Mouse (Mus musculus) frontal cortex, adult (tissue): ENCODE results near the gene Pcnx3.

ENCODE experiments used
- ATAC-seq: cut with Nextera tagmentation; 2 replicates; pipeline ENCODE4 v1.9.2; 2017; ENCODE audit warnings: mild to moderate bottlenecking, moderate library complexity, mixed read lengths; ENCODE audit not compliant: low TSS enrichment

Gene Pcnx3

DNA sequence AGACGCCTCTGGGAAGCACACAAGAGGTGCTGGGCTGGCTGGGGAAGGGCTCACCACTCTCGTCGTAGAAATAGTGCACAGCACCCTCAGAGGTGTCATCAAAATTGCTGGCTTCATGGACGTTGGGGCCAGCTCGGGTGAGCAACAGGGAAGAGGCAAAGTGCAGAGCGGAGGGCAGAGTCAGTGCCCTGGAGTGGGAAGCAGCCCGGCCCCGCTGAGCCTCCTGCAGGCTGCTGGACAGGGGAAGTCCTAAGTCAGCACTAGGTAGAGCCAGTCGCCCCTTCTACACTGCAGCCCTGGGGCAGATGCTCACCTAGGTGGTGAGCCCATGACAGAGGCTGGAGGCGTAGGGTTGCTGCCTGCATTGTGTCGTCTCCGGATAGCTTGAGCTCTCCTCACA is 4.5 kb downstream of the Pcnx3 start:
- no peak for ATAC-seq

DNA sequence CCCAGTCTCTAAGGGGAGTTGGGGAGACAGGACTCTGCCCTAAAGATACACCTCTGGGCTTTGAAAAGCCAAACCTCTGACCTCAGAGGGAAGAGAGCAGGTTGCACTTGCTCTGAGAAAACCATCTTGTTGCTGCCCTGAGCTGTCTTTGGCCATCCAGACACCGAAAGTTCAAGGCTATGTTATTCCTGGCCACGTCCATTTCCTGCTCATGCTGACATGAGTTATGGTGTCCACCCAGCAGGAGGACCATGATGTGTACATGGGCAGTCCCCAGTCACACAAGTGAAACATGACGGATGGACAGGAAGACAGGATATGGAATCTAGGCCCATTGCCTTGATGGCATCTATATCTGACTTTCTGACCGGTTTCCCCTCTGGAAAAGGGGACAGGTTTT is 8.3 kb downstream of the Pcnx3 start:
- ATAC-seq: no peak

DNA sequence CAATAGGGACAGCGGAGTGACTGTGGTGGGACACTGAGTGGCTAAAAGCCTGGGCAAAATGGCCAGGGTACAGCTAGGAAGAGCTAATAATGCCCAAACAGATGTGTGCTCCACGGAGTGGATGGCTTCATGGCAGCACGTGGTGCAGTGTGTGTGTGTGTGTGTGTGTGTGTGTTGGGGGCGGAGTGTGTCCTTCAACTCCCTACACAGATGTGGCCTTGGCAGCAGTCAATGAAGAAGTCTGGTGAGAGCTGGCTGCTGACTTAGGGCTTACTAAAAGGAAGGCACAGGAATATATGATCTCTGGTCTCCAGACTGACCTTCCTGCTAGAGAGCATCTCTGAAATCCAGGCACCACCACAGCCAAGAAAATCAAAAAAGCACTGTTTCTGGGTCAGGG is 20.3 kb downstream of the Pcnx3 start:
- ATAC-seq: no peak

DNA sequence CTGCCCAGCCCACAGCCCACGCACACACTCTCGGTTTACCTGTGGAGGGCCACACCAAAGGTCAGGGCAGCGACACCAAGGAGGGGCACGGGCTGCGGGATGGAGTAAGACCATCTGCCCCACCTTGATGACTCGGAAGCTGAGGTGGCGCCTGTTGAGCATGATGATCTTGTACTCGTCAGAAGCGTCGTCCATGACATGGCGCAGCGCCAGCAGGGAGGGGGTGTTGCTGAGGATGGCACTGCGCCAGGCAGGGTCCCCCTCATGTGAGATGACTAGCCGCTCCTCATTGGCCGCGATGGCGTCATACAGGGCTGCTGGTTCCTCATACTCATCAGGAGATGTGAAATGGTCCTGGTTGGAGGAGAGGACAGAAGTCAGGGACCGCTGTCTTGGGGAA is 22.3 kb downstream of the Pcnx3 start:
- no peak for ATAC-seq

DNA sequence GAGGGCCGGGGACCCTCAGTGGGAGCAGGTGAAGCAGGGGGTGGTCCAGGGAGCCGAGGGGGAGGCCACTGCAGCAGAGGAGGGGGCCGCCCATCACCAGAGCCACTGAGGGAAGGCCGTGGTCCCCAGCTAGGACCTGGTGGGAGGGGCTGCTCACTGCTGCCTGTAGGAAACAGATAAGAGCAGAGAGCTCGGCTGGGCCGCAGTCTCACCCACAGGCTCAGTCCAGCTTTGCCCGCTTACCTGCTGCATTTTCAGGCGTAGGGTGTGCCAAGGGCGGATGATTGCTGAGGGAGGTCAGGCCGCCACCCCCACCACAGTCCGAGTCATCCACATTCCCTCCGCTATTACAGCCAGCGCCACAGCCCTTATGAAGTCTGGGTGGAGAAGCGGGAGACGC is 23.2 kb downstream of the Pcnx3 start:
- ATAC-seq: no peak

DNA sequence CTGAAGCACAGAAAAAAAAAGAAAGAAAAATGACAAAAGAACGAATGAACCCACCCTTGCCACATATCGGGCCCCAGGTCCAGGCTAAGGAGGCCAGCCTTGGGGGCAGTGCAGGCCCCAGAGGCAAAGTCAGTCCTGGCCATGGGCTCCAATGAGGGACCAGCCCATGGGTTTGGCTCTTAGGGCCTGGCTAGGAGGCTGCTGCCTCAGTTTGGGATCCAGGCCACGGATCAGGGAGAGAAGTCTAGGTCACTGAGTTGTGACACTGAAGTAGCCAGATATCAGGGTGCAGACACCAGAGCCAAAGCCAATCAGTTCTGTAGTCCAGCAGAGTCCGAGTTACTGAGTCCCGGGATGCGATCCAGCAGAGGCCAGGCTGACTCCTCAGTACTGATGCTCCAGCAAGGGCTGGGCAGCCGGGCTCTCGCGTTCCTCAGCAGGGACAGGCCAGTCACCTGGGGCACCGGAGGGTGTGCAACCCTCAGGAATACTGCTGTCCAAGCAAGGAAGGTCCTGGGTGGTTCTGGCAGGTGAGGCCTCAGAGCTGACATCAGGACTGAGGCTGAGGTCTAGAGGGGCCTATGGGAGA is 23.9 kb downstream of the Pcnx3 start:
- ATAC-seq: no peak

DNA sequence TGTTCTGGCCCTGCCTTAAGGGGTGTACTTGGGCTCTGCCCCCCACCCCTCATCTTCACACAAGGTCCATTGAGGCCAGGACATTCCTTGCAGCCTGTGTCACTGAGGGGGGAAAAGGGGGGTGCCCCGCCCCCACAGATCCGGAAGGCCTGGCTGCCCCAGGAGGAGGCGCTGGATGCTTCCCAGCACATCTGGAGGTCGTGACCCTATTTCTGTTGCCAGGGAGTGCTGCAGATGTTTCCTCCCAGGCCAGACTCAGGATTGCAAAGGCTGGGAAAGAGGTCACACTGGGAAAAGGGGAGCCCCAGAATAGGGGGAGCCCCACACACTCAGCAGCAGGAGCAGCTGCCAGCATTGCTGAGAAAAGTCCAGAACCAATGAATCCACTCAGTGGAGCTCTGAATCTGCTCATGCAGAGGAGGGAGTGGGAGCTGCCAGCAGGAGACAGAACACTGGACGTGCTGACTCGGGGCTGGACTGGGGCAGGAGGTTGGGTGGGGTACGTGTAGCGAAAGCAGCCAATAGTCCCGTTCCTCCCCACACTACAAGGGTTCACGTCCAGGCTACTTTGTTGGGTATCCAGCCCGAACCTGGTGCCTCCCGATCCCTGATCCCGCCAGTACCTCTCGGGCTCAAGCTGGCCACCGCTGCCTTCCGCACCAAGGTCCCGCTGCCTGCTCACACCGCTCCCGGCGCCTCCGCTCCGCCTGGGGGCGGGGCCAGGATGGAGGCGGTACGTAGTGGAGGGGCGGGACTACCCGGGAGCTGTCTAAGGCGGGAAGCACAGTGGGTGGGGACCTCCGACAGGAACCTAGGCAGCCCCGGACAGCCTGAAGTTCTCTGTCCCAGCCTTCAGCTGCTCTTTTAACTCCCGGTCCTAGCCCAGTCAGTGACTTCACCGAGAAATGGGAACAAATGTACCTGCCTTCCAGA is 25.5 kb downstream of the Pcnx3 start, which contains the start of gene Sipa1:
Gene Sipa1, minus strand, starts transcription at position 727 of the 933 bp plus-strand sequence.
- ATAC-seq: peak; percentile 78

DNA sequence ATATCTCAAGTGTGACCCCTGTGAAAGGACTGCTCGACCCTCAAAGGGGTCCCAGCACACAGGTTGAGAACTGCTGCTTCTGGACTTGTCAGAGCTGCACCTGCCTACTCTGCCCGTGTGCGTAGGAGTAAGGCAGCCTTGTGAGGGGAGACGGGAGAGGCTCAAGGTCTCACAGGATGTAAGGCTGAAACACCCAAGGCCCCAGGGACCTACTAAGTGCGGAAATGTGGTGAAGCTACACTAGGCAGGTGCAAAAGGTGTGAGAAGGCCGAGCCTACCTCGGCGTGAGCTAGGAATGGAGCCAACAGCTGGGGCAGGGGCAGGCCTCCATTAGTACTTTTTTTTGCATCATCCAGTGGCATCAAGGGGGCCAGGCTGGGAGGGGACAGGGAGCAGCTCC is 26.4 kb downstream of the Pcnx3 start:
- ATAC-seq: no peak

DNA sequence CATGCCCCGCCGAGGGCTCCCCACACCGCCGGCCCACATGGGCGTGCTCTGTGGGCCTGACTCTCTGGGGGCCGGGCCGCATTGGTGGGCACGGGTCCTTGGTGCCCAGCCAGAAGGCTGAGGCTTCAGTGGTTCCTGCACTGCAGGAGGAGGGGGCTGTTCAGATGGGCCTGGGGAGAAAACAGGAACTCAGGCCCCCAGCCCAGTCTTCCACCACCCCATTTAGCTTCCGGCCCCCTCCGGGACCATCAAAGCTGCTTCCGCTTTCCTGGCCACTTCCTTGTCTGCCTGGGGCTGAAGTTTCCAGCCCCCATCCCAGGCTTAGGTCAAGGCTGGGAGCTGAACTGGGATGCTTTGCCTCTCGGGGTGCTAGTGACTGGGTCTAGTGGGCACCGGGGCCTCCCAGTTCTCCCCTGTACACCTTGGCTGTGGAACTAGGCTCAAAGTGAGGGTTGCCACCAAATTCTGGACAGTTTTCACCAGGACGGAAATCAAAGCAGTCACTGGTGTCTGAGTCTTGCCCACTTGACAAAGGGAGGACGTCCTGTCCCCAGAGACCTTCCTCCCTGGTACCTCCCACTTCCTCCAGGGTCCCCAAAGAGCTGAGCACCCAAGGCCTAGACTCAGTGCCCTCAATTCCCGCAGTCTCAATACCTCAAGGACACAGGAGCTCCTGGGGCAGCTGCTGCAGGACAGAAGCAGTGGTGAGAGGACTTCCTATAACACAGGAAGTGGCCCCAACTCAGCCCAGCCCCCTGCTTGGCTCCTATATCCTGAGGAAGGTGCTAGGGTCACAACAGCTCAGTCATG is 27.6 kb downstream of the Pcnx3 start:
- ATAC-seq: no peak

DNA sequence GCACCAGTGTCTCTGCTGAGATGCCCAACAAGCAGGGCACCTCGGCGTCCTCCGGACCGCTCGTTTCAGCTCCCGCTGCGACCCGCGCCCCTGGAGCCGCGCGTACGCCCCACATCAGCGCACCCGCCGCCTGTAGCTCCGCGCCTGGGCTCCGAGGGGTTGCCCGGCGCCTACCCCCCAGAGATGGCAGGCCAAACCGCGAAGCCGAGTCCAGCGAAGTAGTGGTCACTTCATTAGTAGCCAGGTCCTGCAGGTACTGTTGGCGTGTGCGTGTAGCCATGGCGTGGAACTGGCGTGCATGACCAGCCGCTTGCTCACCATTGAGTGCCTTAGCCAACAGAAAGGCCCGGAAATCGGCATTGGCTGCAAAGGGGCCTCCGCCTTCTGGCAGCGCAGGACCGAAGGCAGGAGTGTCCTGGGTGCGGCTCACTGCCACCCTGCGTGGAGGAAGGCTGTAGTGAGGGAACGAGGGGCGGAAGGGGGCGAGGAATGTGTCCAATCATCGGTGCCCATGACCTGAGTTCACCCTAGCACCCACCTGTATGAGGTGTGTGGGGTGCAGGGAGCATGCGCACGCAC is 33.9 kb downstream of the Pcnx3 start:
- ATAC-seq: no peak

DNA sequence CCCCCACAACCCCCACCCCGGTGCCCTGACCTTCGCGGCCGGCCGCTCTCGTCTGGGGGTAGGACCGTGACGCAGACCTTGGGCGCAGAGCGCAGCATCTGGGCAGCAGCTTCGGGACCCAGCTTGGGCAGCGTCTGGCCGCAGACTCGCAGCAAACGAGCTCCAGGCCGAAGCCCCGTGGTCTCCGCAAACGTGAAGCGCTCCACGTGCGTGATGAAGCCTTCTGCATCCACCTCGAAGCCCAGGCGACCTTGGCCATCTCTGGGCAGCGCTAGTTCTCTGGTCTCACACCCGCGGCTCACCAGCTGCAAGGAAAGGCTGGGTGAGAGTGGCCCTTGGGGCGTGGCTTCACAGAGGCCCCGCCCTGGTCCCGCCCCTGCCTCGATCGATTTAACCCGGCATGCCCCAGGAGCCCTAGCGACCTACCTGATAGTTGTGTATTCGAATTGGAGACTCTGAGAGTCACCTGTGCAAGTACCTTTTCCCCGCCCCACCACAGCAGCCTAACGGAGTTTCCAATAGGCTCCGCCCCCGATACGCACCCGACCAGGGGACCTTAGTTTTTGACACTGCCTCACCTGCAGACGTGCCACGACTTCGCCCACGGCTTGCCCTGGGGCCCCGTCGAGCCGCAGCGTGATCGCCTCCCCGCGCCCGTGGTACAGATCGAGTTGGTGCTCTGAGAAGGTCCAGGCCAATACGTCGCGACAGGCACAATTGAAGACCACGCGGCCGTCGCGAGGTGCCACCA is 34.6 kb downstream of the Pcnx3 start:
- ATAC-seq: no peak; the same call in 1 of the 2 replicates

DNA sequence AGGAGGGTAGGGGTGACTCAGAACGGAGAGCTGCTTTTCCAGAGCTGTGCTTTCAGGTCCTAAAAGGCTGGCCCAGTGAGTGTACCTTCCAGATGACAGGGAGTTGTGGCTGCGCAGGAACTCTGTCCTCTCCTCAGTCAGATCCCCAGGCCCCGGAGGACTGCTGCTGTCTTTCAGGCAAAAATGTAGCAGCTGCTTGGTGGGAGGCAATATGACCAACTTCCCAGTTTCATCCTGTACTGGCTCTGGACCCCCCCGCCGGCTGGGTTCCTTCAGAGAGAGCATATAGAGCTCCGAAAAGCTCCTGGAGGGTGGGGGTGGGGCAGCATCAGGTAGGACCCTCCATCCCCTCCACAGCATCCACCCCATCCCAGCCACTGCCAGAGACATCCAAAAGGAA is 36.1 kb downstream of the Pcnx3 start:
- ATAC-seq: no peak

DNA sequence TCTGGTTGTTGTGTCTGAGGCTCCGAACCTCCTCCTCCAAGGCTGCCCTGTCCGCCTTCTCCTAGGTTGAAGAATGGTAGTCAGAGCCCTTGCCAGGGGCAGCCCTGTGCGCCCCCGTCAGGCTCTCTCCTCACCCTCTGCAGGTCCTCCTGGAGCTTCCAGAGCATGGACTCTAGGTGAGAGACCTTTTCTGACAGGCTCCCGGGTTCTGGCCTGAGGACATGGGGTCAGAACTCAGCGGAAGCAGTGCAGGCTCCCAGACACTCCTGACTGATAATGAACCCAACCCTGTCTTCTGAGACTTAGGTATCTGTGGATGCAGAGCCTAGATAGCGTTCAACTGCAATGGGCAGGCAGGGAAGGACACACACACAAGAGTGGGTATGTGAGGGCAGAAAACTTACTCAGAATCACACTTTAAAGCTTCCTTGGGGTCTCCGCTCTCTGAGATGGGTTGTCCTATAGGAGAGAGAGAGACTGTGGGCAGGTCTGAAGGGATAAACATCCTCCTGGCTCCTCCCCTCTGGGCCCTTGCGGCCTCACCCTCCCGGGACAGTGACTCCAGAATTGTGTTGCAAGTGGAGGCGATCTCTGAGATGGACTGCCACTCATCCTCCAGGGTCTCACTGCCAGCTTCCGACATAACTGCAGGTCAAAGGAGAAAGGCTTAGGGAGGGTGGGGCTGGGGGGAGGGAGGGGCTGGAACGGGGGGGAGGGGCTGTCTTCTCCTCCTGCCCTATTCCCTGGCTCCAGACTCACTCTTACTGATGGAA is 37.0 kb downstream of the Pcnx3 start:
- no peak for ATAC-seq

DNA sequence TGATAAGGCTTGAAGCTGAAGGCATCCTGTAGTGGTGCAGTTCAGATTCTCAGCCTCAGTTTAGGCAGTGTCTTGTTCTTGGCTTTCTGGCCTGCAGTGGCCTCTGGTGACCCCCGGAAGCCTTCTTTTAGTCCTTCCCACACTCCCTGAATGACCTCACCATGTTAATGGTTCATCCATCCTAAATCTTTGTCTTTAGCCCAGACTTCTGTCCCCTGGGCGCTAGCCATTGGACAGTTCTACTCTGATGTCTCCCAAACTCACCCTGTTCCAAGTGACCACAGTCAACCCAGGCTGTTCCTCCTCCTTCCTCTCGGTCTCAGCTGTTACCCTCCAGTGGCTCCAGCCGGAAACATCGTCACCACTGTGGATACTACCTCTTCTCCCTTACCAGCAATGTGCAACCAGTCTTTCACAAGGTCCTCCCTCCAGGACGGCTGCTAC is 39.4 kb downstream of the Pcnx3 start:
- ATAC-seq: no peak

DNA sequence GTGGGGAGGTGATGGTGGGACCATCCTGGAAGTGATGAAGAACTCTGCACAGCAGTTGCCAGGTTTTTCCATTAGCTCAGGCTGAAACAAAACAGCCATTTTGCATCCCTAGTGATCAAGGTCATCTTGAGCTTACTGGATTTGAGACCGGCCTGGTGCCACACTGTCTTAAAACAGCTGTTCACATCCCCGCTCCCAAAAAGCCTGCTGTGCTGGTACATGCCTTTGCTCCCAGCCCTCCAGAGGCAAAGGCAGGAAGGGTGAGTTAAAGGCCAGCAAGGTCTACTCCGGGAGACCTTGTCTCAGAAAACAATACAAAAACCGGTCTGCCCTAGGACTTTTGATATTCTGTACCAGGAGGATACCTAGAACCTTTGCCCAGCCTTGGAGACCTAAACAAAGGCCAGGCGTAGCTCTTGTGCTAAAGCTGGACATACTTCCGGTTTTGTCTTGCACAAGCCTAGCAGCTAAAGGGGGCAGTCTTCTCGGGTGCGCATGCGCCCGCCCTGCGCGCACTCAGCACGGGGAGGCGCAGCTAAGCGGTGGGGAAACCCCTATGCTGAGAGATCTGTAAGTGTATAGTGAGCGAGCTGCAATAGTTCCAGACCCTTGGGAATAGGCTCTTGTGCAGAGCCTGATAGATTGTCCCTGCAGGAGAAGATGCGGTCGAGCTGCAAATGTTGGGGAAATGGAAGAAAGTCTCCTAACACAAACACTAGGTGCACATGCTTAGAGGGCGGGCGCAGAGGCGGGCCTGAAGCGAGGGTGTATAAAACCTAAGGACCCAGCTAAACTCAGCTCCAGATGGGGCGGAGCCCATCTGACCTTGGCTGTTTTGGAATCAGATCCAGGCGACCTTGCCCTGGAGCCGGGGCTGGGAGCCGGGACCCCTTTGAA is 40.1 kb downstream of the Pcnx3 start:
- peak; percentile 93 for ATAC-seq

DNA sequence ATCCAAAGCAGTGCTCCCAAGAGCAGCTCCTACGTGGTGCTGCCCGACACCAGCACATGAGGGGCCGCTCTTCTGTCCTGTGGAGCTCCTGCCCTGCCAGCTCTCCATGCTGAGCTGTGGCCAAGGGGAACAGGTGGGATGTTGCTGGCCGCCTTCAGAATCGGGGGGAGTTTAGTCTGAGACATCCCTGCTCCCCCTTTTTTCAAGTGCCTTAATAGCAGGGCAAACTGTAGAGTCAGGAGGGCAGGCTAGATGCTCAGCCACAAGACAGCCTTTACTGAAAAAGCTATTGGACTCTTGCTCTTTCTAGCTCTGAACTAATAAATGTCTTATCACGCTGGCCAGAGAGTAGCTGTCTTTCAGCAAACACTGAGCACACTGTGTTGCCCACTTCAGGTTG is 40.9 kb downstream of the Pcnx3 start:
- no peak for ATAC-seq

DNA sequence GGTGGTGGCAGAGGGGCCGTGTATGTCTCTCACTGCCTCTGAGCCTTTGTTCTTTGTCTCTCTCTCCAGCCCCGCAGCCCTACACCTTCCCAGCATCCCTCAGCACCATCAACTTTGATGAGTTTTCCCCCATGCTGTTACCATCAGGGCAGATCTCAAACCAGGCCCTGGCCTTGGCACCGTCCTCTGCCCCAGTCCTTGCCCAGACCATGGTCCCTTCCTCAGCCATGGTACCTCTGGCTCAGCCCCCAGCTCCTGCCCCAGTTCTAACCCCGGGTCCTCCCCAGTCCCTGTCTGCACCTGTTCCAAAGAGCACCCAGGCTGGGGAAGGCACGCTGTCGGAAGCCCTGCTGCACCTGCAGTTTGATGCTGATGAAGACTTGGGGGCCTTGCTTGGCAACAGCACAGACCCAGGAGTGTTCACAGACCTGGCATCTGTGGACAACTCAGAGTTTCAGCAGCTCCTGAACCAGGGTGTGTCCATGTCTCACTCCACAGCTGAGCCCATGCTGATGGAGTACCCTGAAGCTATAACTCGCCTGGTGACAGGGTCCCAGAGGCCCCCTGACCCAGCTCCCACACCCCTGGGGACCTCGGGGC is 41.9 kb downstream of the Pcnx3 start:
- no peak for ATAC-seq

DNA sequence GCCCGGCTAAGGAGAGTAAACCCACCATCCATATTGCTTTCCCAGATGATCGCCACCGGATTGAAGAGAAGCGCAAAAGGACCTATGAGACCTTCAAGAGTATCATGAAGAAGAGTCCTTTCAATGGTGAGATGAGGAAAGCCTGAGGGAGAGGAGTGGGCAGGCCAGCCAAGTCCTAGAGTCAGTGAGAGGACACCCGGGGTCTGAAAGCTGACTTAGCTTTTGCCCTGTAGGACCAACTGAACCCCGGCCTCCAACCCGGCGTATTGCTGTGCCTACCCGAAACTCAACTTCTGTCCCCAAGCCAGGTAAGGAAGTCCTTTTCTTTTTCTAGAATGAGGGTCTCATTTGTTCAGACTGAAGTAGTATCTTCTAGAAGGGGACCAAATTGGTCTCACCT is 43.4 kb downstream of the Pcnx3 start:
- ATAC-seq: no peak

DNA sequence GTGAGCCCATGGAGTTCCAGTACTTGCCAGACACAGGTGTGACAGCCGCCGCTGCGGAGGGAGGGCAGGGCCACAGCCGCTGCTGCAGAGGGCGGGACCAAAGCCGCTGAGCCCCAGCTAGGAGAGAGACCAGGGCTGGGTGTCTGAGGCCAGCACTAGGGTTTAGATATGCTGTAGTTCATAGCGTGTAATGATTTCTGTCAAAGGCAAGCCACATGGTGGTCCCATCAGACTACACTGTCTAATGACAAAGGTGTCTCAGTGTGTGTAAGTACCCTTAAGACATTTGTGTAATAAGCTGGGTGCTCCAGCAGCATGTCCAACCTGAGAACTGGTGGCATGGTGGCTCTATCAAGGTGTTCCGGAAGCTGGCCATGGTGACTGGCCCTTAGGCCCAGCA is 47.1 kb downstream of the Pcnx3 start:
- ATAC-seq: no peak
